Mouse (Mus musculus) CD8-positive naive resting alpha-beta T cell, adult 2 months (primary cell): Measurements from ENCODE around the gene Gm26602.

Experiments used
- DNase-seq, 2 experiments: peaks; one replicate each; pipeline ENCODE4 v3.0.0; 2022; ENCODE audit warnings: low read depth in 2 of 2, low spot score in 2 of 2

Gene Gm26602

DNA sequence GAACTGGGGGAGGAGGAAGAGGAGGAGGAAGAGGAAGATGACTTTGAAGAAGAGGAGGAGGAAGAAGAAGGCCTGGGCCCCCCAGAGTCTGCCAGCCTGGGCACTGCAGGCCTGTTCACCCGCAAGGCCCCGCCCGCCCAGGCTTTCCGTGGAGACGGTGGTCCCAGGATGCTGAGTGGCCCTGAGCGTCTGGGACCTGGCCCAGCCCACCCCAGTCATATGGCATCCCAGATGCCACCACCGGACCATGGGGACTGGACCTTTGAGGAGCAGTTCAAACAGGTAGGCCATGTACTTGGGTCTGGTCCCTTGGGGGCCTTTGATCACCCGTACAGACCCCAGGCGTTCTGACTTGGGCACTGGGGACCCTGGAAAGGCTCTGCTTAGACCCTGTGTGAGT, 21.1 kb downstream of the Gm26602 start:
- DNase-seq: no peak

DNA sequence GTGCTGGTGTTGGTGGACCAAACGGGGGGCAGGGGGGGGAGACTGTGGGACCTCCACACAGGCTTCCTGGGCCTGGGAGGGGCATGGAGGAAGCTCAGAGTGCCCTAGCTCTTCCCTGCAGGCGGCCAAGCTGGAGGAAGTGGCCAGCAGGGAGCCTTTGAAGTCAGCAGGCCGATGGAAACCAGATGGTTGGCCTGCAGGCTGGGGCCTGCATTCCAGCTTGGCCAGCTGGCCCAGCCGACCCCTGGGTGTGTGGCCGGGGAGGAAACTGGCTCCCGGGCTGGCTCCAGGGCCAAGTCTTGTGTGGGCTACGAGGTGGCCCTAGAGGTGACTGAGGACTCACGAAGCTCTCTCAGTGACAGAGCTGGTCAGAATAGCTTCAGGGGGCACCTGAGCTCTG, 22.1 kb downstream of the Gm26602 start:
- no peak for DNase-seq

- DNase-seq: no peak
Observed at GRCm38 (mm10) chr10:79933145-79933679, 22.6 kb downstream of the Gm26602 start.

- no peak for DNase-seq
Observed at GRCm38 (mm10) chr10:79933861-79934260, 23.2 kb downstream of the Gm26602 start.

- DNase-seq: no peak
Observed at GRCm38 (mm10) chr10:79934272-79934721, 23.6 kb downstream of the Gm26602 start.

- DNase-seq: no peak
Observed at GRCm38 (mm10) chr10:79934794-79935569, 24.3 kb downstream of the Gm26602 start.

DNA sequence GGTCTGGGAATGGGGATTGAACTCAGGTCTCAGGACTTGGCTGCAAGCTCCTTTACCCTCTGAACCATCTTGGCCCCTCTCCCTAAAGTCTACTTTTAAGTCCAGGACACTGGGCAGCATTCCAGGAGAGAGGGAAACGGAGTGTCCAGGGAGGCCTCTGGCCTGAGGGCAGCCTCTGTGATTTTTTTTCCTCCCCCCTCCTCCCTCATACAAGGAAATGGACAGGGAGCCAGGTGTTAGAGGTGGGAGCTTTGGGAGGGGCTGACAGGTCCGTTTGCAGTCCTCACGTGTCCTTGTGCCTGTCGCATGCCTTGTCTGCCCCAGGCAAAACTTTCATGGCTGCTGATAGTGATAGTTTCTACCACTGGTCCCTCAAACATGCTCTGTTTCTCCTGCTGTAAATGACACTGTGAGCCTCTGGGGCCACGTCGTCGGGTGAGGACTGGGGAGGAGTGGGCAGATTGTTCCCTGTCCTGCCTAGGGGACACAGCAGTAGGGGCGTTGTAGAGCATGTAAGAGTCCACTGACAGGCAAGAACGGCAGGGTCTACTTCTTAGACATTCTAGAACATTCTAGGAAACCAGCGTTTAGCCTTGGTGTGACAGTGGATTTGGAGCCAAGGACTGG, 25.7 kb downstream of the Gm26602 start:
- no peak for DNase-seq

DNA sequence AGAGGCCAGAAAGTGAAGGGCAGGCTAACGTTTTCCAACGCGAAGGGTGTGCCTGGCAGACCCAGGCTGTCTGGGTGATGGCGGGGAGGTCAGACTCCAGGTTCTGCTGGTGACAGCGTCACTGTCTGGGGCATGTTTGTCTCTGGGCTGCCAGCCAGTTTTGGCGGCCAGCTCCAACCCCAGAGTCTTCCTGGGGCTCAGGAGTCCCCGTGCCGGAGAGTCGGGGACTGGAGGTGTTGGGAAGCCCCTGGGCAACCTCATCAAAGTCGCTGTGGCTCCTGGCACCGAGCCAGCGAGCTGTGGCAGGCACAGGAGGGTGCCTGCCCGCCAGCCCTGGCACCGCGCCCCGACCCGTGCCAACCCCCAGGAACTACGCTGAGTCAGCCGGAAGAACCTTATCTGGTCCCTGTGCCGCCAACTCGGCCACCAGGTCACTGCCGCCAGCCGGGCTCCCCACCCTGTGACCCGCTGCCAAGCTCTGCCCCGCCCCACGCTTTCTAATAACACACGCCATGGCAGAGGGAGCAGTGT, 26.3 kb downstream of the Gm26602 start:
- DNase-seq: peak; percentile 80 to 84

GRCm38 (mm10) chr10:79937775-79938526, 27.3 kb downstream of the Gm26602 start:
- no peak for DNase-seq

DNA sequence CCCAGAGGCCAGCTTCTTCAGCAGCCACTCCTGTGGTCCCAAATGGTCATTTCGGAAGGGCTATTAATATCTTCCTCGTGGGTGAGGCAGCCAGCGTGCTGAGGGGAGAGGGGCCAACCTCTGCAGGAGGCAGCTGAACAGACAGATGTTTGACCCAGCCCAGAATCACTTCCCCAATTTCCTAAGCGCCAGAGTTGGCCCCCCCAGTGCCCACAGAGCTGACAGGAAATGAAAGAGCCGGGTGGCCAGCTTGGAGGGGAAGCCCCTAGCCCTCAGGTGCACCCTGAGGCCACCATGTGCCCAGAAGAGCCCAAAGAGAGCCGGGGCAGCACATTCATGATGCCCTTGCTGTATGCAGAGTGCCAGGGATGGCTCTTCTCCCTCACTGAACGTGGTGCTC, 30.1 kb downstream of the Gm26602 start:
- DNase-seq: no peak

- no peak for DNase-seq
Observed at GRCm38 (mm10) chr10:79942988-79943387, 32.3 kb downstream of the Gm26602 start.

- DNase-seq: no peak
Observed at GRCm38 (mm10) chr10:79943471-79943901, 32.8 kb downstream of the Gm26602 start.

- no peak for DNase-seq
Observed at GRCm38 (mm10) chr10:79945507-79946234, 35.0 kb downstream of the Gm26602 start.

- no peak for DNase-seq
Observed at GRCm38 (mm10) chr10:79946752-79947322, 36.2 kb downstream of the Gm26602 start.

DNA sequence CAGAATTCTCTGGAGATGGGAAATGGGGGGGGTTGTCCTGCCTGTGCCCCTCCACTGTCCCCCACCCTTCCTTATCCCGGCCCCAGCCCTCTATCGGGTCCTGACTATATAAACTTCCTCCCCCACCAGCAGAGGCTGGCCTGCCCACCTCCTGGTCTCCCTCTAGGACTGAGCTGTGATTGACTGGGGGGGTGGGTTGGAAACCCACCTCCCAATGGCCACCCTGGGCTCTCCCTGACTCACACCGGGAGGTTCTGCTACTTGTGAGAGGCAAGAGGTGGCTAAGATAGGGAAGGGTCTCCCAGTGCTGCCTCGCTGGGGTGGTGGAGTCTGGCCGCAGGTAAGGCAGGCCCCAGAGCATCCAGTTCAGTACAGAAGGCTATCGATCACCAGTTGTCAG, 36.8 kb downstream of the Gm26602 start:
- no peak for DNase-seq

DNA sequence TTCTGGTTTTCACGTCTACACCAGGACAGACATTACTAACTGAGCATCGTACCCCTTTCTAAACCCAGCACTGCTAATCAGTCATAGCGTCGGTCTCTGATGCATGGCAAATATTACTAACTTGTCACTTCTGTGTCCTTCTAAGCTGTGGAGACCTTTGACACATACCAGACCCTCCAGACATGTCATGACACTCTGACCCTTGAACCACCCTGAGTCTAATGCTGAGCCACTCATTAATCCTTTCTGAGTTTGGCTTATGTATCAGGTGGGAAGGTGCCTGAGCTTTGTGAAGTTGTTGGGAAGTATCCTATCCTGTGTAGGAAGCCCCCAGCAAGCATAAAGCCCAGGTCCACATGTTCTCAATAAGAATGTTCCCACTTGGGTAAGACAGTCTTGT, 39.2 kb downstream of the Gm26602 start:
- DNase-seq: no peak

- no peak for DNase-seq
Observed at GRCm38 (mm10) chr10:79950661-79951060, 40.0 kb downstream of the Gm26602 start.

- peak in 1 of 2 experiments; percentile 11 for DNase-seq
Observed at GRCm38 (mm10) chr10:79953946-79954345, 43.3 kb downstream of the Gm26602 start.

GRCm38 (mm10) chr10:79955691-79956090, 45.0 kb downstream of the Gm26602 start:
- no peak for DNase-seq

GRCm38 (mm10) chr10:79956643-79957154, 46.0 kb downstream of the Gm26602 start:
- no peak for DNase-seq
